Mouse (Mus musculus) liver, embryonic 16.5 days (tissue): ENCODE measurements at regions not wholly inside any gene's neighbourhood (a gene's known extent, or its start where the extent isn't known, plus 50 kb on each side); places are given as distances from the start of the nearest gene placed in this dataset.

ENCODE experiments used
- ATAC-seq: fragments of 200-750 bp; cut with Nextera tagmentation; 2 replicates; pipeline ENCODE4 v1.8.0; 2017; ENCODE audit warnings: low read depth, mild to moderate bottlenecking, moderate number of reproducible peaks, moderate library complexity
- H3K27ac ChIP-seq: fragments of 300-500 bp; sonication (generic); 2 replicates; pipeline ENCODE4 v1.5.1; 2014; ENCODE audit warnings: mild to moderate bottlenecking, low read length
- H3K27me3 ChIP-seq: fragments of 300-500 bp; sonication (generic); 2 replicates; pipeline ENCODE4 v1.6.1; 2014; ENCODE audit warnings: low read depth, low read length, mixed read lengths; ENCODE audit not compliant: control insufficient read depth, insufficient read depth
- H3K36me3 ChIP-seq: fragments of 300-500 bp; sonication (generic); 2 replicates; pipeline ENCODE4 v1.6.1; 2014; ENCODE audit warnings: mild to moderate bottlenecking; ENCODE audit not compliant: control insufficient read depth, insufficient read depth
- H3K4me1 ChIP-seq: fragments of 300-500 bp; sonication (generic); 2 replicates; pipeline ENCODE4 v1.6.1; 2014; ENCODE audit warnings: low read depth, low read length, mixed read lengths; ENCODE audit not compliant: control insufficient read depth
- H3K4me2 ChIP-seq: fragments of 300-500 bp; sonication (generic); 2 replicates; pipeline ENCODE4 v1.6.1; 2014; ENCODE audit warnings: low read depth, low read length, mixed read lengths
- H3K4me3 ChIP-seq: fragments of 300-500 bp; sonication (generic); 2 replicates; pipeline ENCODE4 v1.5.1; 2014; ENCODE audit warnings: low read depth, mild to moderate bottlenecking, low read length
- H3K9ac ChIP-seq: fragments of 300-500 bp; sonication (generic); 2 replicates; pipeline ENCODE4 v1.6.1; 2014; ENCODE audit warnings: low read depth, low read length
- H3K9me3 ChIP-seq: fragments of 300-500 bp; sonication (generic); replicated peaks from 2 replicates; pipeline ENCODE4 v1.6.1; 2016; ENCODE audit warnings: low read length; ENCODE audit not compliant: control insufficient read depth
- WGBS: fragments of 180-500 bp; shearing (Covaris S2); extraction: QIAGEN DNeasy Blood & Tissue Kit; methylation state at CpG from one replicate; pipeline ENCODE4 v1.1.7; 2014; ENCODE audit not compliant: insufficient replicate concordance; 5-methylcytosine and 5-hydroxymethylcytosine counted together

GRCm38 (mm10) chr2:28304712-28305111 is 111.9 kb downstream of the Olfm1 start:
- Histone ChIP-seq H3K4me3 (no peak overlapping the region), H3K36me3 (no peaks in the 10 kb centered on the region), H3K9ac (no peak overlapping the region), H3K4me2 (no peak overlapping the region), H3K27ac (no peak overlapping the region), H3K27me3 (no peaks in the 10 kb centered on the region), H3K9me3 (no peaks in the 10 kb centered on the region), H3K4me1 (no peaks in the 10 kb centered on the region)
- 6% methylated on average over 3 of the region's 3 CpGs for WGBS
- no peak for ATAC-seq

DNA sequence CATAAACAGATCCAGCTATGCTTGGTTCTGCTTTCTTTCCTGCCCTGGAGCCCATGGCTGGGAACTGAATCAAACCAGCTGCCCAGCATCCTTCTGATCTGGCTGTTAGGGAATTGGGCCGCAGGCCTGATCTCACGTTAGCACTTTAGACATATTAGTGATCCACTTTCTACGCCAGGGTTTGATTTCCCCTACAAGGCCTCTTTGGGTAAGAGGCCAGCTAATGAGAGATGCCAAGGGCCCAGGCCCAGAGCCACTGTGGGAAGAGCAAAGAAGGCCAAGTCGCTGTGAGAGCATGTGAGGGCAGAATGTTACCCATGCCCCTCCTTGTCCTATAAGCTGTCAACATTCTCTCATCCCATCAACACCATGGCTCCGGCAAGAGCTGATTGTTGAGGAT is 116.3 kb downstream of the Olfm1 start:
- no peak overlapping the region for H3K27ac ChIP-seq
- no peak for ATAC-seq
- 66% methylated on average over 5 of the region's 5 CpGs for WGBS
- no peak overlapping the region for H3K4me2 ChIP-seq
- no peaks in the 10 kb centered on the region for H3K4me1 ChIP-seq
- H3K9me3 ChIP-seq, result no peaks in the 10 kb centered on the region
- no peaks in the 10 kb centered on the region for H3K27me3 ChIP-seq
- H3K9ac ChIP-seq, result no peak overlapping the region
- no peaks in the 10 kb centered on the region for H3K36me3 ChIP-seq
- no peak overlapping the region for H3K4me3 ChIP-seq

DNA sequence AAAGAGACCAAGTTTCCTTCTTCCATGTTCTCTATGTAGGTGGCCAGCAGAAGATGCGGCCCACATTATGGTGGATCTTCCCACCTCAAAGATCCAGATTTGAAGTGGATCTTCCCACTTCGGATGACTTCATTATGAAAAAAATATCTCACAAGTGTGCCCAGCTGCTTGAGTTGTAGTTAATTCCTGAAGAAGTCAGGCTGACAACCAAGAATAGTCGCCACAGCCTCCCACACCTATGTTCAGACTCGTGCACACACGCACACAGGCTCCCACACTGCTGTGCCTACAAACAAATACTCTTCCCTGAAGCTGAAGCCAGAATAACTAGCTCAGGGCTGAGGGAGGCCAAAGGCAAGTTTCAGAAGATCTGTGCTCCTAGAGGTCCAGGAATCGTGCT is 119.4 kb downstream of the Olfm1 start:
- Histone ChIP-seq H3K27ac (no peak overlapping the region), H3K9me3 (no peaks in the 10 kb centered on the region), H3K4me1 (no peaks in the 10 kb centered on the region), H3K9ac (no peak overlapping the region), H3K4me2 (no peak overlapping the region), H3K27me3 (no peaks in the 10 kb centered on the region), H3K4me3 (no peak overlapping the region), H3K36me3 (no peaks in the 10 kb centered on the region)
- WGBS, result 58% methylated on average over 6 of the region's 6 CpGs
- no peak for ATAC-seq

GRCm38 (mm10) chr2:28325502-28325901 is 121.1 kb upstream of the Ppp1r26 start:
- H3K27me3 ChIP-seq, result no peaks in the 10 kb centered on the region

GRCm38 (mm10) chr2:28326056-28326455 is 120.5 kb upstream of the Ppp1r26 start:
- Histone ChIP-seq H3K27ac (no peak overlapping the region), H3K36me3 (no peaks in the 10 kb centered on the region), H3K4me1 (no peaks in the 10 kb centered on the region), H3K9me3 (no peaks in the 10 kb centered on the region), H3K9ac (no peak overlapping the region), H3K4me3 (no peak overlapping the region), H3K27me3 (no peaks in the 10 kb centered on the region), H3K4me2 (no peak overlapping the region)
- WGBS, result 58% methylated on average over 6 of the region's 6 CpGs
- no peak for ATAC-seq

More at GRCm38 (mm10) chr2:28325502-28325901, 121.1 kb upstream of the Ppp1r26 start:
- Histone ChIP-seq H3K9me3 (no peaks in the 10 kb centered on the region), H3K27ac (no peak overlapping the region), H3K4me3 (no peak overlapping the region), H3K9ac (no peak overlapping the region), H3K4me1 (no peaks in the 10 kb centered on the region), H3K36me3 (no peaks in the 10 kb centered on the region), H3K4me2 (no peak overlapping the region)
- WGBS, result 66% methylated on average over 11 of the region's 11 CpGs
- ATAC-seq, result no peak

- WGBS, result 63% methylated on average over 3 of the region's 3 CpGs
- no peaks in the 10 kb centered on the region for H3K4me1 ChIP-seq
- no peak for ATAC-seq
- no peak overlapping the region for H3K4me3 ChIP-seq
- H3K9ac ChIP-seq, result no peak overlapping the region
- H3K27ac ChIP-seq, result no peak overlapping the region
- H3K36me3 ChIP-seq, result no peaks in the 10 kb centered on the region
- H3K9me3 ChIP-seq, result no peaks in the 10 kb centered on the region
- no peaks in the 10 kb centered on the region for H3K27me3 ChIP-seq
- no peak overlapping the region for H3K4me2 ChIP-seq
These were observed 119.9 kb upstream of the Ppp1r26 start for GRCm38 (mm10) chr2:28326682-28327081.

GRCm38 (mm10) chr2:28329130-28329529 is 117.5 kb upstream of the Ppp1r26 start:
- Histone ChIP-seq H3K4me2 (no peak overlapping the region), H3K4me1 (no peaks in the 10 kb centered on the region), H3K9me3 (no peaks in the 10 kb centered on the region), H3K9ac (no peak overlapping the region), H3K27me3 (no peaks in the 10 kb centered on the region), H3K27ac (no peak overlapping the region), H3K4me3 (no peak overlapping the region), H3K36me3 (no peaks in the 10 kb centered on the region)
- ATAC-seq, result no peak
- 81% methylated on average over 5 of the region's 5 CpGs for WGBS

GRCm38 (mm10) chr2:28335141-28335789 is 111.3 kb upstream of the Ppp1r26 start:
- WGBS, result 25% methylated on average over 9 of the region's 9 CpGs
- Histone ChIP-seq H3K4me3 (no peak overlapping the region), H3K9ac (no peak overlapping the region), H3K27ac (no peak overlapping the region), H3K27me3 (no peaks in the 10 kb centered on the region), H3K9me3 (no peaks in the 10 kb centered on the region), H3K4me2 (no peak overlapping the region), H3K4me1 (no peaks in the 10 kb centered on the region), H3K36me3 (no peaks in the 10 kb centered on the region)
- no peak for ATAC-seq

DNA sequence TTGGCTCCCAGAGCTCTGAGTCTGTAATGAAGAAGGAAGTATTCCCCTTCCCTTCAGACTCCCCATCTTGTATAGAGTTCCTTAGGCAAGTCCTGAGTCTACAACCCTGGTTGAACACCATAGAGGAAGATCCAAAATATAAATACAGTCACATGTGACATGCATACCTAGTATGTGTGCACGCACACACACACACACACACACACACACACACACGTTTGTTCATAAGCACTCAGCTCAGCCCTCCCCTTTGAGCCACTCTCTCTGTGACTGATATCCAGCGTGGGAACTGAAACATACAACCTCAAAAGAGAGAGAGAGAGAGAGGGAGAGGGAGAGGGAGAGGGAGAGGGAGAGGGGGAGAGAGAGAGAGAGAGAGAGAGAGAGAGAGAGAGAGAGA is 110.8 kb upstream of the Ppp1r26 start:
- no peaks in the 10 kb centered on the region for H3K9me3 ChIP-seq

More for the DNA sequence above, 110.8 kb upstream of the Ppp1r26 start:
- 35% methylated on average over 3 of the region's 3 CpGs for WGBS
- Histone ChIP-seq H3K27ac (no peak overlapping the region), H3K9ac (no peak overlapping the region), H3K27me3 (no peaks in the 10 kb centered on the region), H3K4me2 (no peak overlapping the region), H3K4me1 (no peaks in the 10 kb centered on the region), H3K4me3 (no peak overlapping the region), H3K36me3 (no peaks in the 10 kb centered on the region)
- no peak for ATAC-seq
